In the genomic region with DNA sequence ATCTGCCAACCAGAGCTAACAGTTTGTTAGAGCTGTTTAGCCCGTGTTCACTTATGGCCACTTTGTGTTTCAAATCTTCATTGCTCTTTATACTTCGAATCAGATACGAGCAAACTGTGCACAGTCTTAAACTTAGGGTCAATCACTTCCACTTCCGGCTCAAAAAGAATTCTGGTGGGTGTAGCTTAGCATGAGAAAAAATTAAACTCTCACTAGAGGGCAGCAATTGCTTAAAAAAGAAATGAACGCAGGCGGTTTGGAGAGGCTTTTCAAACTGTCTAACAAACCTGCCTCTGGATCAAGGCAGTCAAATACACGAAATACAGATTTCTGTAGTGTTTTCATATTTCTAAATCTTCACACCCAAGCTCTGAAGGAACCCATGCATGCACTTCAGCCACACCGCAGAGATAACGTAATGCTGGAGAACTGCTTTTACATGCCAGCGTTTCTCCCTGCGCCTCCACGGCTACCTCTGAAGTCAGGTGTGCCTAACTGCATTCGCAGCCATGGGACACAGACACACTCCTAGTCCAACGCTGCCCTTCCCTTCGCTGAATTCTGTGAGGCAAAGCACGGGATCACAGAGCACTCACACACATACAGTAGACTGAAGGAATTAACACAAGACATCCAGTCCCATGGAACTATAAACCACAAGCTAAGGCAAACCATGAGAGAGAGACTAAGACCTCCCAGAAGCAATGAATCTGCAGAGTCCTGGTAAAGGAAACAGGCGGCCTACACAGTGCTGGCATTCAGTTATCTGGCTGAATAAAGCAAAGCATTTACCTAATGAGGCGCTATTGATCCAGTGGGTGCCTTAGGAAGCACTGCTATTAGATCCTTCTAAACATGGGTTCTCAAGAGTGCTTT, we compare ENCODE assay signal across 8 mouse cellular contexts. TPM values are rescaled to one million over a fixed set of nuclear protein-coding genes. Genes with fewer than 3 reads are reported as not detected.
DNase-seq lines count a peak whose midpoint lies in the region; ATAC-seq and TF ChIP-seq lines count a peak whose summit lies in the region.

No protein-coding gene starts in this region.

- H3K27ac ChIP-seq in lung, embryonic 14.5 days (ENCODE audit: low read depth), result peak overlapping the region; percentile 48; the same call in 1 of the 2 replicates
- no peak overlapping the region for H3K27ac ChIP-seq in forebrain, postnatal 0 days (ENCODE audit: low read depth, low read length)
- no peak overlapping the region for H3K27ac ChIP-seq in kidney, adult 2 months (ENCODE audit: insufficient read depth, low read depth, low read length)

- H3K4me2 ChIP-seq in lung, embryonic 14.5 days, result no peak overlapping the region
- no peak overlapping the region for H3K4me2 ChIP-seq in forebrain, postnatal 0 days (ENCODE audit: low read depth)

- H3K9ac ChIP-seq in lung, embryonic 14.5 days, result no peak overlapping the region
- H3K9ac ChIP-seq in forebrain, postnatal 0 days, result no peak overlapping the region

- peak; percentile 59 for TF ChIP-seq CTCF in lung, embryonic 14.5 days (IDR thresholded peaks at IDR 0.05; ENCODE audit: low read depth)
- TF ChIP-seq CTCF in lung, adult 2 months (IDR thresholded peaks at IDR 0.05; ENCODE audit: insufficient read depth, low read length), result no peak
- TF ChIP-seq CTCF in forebrain, postnatal 0 days (IDR thresholded peaks at IDR 0.05; ENCODE audit: low read depth), result peak; percentile 67
- 0 out of 2 replicates have a peak, but pooled peaks have one; percentile 1 for TF ChIP-seq CTCF in kidney, adult 2 months (conservative IDR thresholded peaks at IDR 0.05; ENCODE audit: insufficient read depth, insufficient read length, low read depth, low read length)

- H3K9me3 ChIP-seq in lung, embryonic 14.5 days (ENCODE audit: low read depth, low read length), result no peaks in the 10 kb centered on the region
- H3K9me3 ChIP-seq in forebrain, postnatal 0 days (ENCODE audit: low read length), result no peaks in the 10 kb centered on the region
- H3K9me3 ChIP-seq in megakaryocyte, embryonic 14.5 days, result 0 out of 2 replicates have a peak, but pooled peaks cover 5% of the 10 kb centered on the region

- ATAC-seq in lung, embryonic 14.5 days (ENCODE audit: insufficient read depth), result peak; percentile 87
- peak; percentile 95 for ATAC-seq in activated CD4-positive, CD25-positive, alpha-beta regulatory T cell, adult 4 months
- ATAC-seq in forebrain, postnatal 0 days, result peak; percentile 91
- ATAC-seq in erythroid progenitor cell, adult 5-6 weeks (replicated peaks; ENCODE audit: low FRiP score, poor library complexity, severe bottlenecking), result no peak

- no peaks in the 10 kb centered on the region for H3K36me3 ChIP-seq in lung, embryonic 14.5 days (ENCODE audit: insufficient read depth)
- no peaks in the 10 kb centered on the region for H3K36me3 ChIP-seq in forebrain, postnatal 0 days (ENCODE audit: insufficient read depth)
- H3K36me3 ChIP-seq in kidney, adult 2 months (ENCODE audit: control insufficient read depth, insufficient read depth, low read length), result peaks cover 1% of the 10 kb centered on the region; the same call in 1 of the 2 replicates
- peaks cover 35% of the 10 kb centered on the region for H3K36me3 ChIP-seq in megakaryocyte, embryonic 14.5 days (replicated peaks; ENCODE audit: low read length)

- WGBS in lung, embryonic 14.5 days, result 35% methylated on average over 18 of the region's 18 CpGs
- 35% methylated on average over 18 of the region's 18 CpGs for WGBS in lung, adult 2 months
- WGBS in forebrain, postnatal 0 days, result 48% methylated on average over 18 of the region's 18 CpGs
- WGBS in kidney, adult 2 months, result 46% methylated on average over 18 of the region's 18 CpGs

- H3K4me1 ChIP-seq in lung, embryonic 14.5 days (ENCODE audit: insufficient read depth), result no peaks in the 10 kb centered on the region
- H3K4me1 ChIP-seq in lung, adult 2 months (ENCODE audit: control insufficient read depth, insufficient read depth, low read length), result no peaks in the 10 kb centered on the region
- no peaks in the 10 kb centered on the region for H3K4me1 ChIP-seq in forebrain, postnatal 0 days (ENCODE audit: insufficient read depth)
- H3K4me1 ChIP-seq in kidney, adult 2 months (ENCODE audit: control insufficient read depth, insufficient read depth, low read length), result no peaks in the 10 kb centered on the region
- H3K4me1 ChIP-seq in megakaryocyte, embryonic 14.5 days, result peaks cover 5% of the 10 kb centered on the region

- peak; percentile 95 for DNase-seq in lung, embryonic 14.5 days
- no peak for DNase-seq in lung, adult 2 months
- DNase-seq in forebrain, postnatal 0 days, result peak; percentile 83
- DNase-seq in kidney, adult 2 months, result peak; percentile 76
- DNase-seq in thymus, postnatal 14 days, result peak; percentile 50

- no peak overlapping the region for H3K4me3 ChIP-seq in lung, embryonic 14.5 days (ENCODE audit: low read depth, low read length)
- H3K4me3 ChIP-seq in lung, adult 2 months (replicated peaks; ENCODE audit: extremely low read depth, low read depth, low read length), result no peak overlapping the region
- H3K4me3 ChIP-seq in forebrain, postnatal 0 days (ENCODE audit: low read depth, low read length), result no peak overlapping the region
- H3K4me3 ChIP-seq in kidney, adult 2 months (ENCODE audit: insufficient read depth, low read depth, low read length), result no peak overlapping the region
- H3K4me3 ChIP-seq in megakaryocyte, embryonic 14.5 days (replicated peaks), result peak overlapping the region; percentile 46

- TF ChIP-seq POLR2A in lung, adult 2 months (IDR thresholded peaks at IDR 0.05; ENCODE audit: borderline replicate concordance, extremely low read depth, low read depth, low read length), result no peak
- TF ChIP-seq POLR2A in kidney, adult 2 months (IDR thresholded peaks at IDR 0.05; ENCODE audit: low read depth, low read length), result no peak

- H3K27me3 ChIP-seq in lung, embryonic 14.5 days (ENCODE audit: insufficient read depth, low read length), result no peaks in the 10 kb centered on the region
- H3K27me3 ChIP-seq in forebrain, postnatal 0 days (ENCODE audit: insufficient read depth, low read length), result no peaks in the 10 kb centered on the region
- H3K27me3 ChIP-seq in kidney, adult 2 months (replicated peaks; ENCODE audit: control insufficient read depth, insufficient read depth, low read length), result no peaks in the 10 kb centered on the region
- H3K27me3 ChIP-seq in megakaryocyte, embryonic 14.5 days (replicated peaks), result no peaks in the 10 kb centered on the region

RNA-seq across cellular contexts. Expression of a gene that starts 39.0 kb away (rescaled TPM):
- polyA plus RNA-seq in lung, embryonic 14.5 days (2014; fragmentation: Nextera tagmentation; extraction: Ambion mirVana), result 27.7 and 29.6 TPM in 2 replicates
- 5.6 and 12.2 TPM in 2 replicates for polyA plus RNA-seq in lung, adult 2 months (2012; rRNA removed)
- 1 to 10 TPM; 4.1 to 5.4 TPM for polyA plus RNA-seq in activated CD4-positive, CD25-positive, alpha-beta regulatory T cell, adult 4 months (2017; shearing (Covaris generic))
- 106 and 159 TPM in 2 replicates for total RNA-seq in forebrain, postnatal 0 days (2014; rRNA removed)
- polyA plus RNA-seq in forebrain, postnatal 0 days (2015; fragmentation: Nextera tagmentation; extraction: Ambion mirVana), result 64.2 and 66.5 TPM in 2 replicates
- 9.8 and 11.9 TPM in 2 replicates for polyA plus RNA-seq in kidney, adult 2 months (2012; rRNA removed)
- polyA plus RNA-seq in megakaryocyte, embryonic 14.5 days (2012; ENCODE audit: insufficient read depth, low replicate concordance), result 10.6 and 14.7 TPM in 2 replicates
- total RNA-seq in erythroid progenitor cell, adult 5-6 weeks (2015; ENCODE audit: low replicate concordance), result 77.8 and 87.2 TPM in 2 replicates
- total RNA-seq in erythroid progenitor cell, adult 5-6 weeks (2017; ENCODE audit: low replicate concordance), result 80.0 and 82.3 TPM in 2 replicates
